Mouse (Mus musculus): ENCODE measurements around the gene Acads.

- TF ChIP-seq POLR2A (IDR thresholded peaks at IDR 0.05; ENCODE audit: low read depth, low read length) (no peak), CTCF (conservative IDR thresholded peaks at IDR 0.05; ENCODE audit: insufficient read depth, insufficient read length, low read depth, low read length) (no peak)
Measured at GRCm38 (mm10) chr5:115146747-115147130, 27.6 kb upstream of the Acads start.

All from kidney, adult 2 months (tissue).